Mouse (Mus musculus): ENCODE measurements around the gene Hist1h3d.

DNA sequence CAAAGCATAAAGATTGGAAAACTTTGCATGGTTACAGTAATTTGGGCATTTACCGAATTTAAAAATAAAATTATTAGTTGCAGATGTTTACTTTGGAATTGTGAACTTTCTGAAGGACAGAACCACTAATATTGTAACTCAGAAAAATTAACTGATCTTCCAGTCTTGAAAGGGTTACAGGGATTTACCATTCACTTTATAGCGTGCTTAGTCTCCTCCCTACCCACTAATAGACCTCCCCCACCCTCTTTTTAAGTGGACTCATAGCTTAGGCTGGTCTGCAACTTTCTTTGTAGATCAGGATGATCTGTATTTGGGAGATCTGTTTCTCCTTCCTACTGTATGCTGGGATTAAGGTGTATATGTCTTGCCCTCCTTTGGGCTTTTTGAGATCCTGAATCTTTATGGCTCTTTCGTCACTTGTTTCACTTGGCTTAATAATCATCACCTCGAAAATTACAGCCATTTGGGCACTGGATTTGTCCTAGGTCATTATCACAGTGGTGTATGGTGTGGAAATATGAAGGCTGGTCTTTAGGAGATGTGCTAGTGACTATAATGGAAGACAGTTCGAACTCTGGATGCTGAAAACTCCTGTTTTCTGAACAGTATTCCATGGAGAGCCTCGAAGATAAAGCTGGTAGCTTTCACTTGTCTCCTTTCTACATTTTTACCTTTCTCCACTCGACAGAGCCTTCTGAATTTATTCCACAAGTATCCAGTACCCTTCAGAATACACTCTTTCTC is 39.3 kb upstream of the Hist1h3d start:
- TF ChIP-seq EP300 (optimal IDR thresholded peaks at IDR 0.05) (no peak), CTCF (IDR thresholded peaks at IDR 0.05; ENCODE audit: low read depth) (no peak)

All from stomach, postnatal 0 days (tissue).